Mouse (Mus musculus) gastrocnemius, postnatal 4 days (tissue): ENCODE measurements at regions not wholly inside any gene's neighbourhood (a gene's known extent, or its start where the extent isn't known, plus 50 kb on each side); places are given as distances from the start of the nearest gene placed in this dataset.
"Not testable (repeated sequence)": the region's sequence is repeated elsewhere in the genome, so short reads cannot be mapped to it uniquely, and the experiment has no call there.

Experiments used
- DNase-seq, 2 experiments: peaks; one replicate each; pipeline ENCODE4 v3.0.0; 2021 to 2022; ENCODE audit warnings: low spot score in 2 of 2, mixed read lengths in 2 of 2

DNA sequence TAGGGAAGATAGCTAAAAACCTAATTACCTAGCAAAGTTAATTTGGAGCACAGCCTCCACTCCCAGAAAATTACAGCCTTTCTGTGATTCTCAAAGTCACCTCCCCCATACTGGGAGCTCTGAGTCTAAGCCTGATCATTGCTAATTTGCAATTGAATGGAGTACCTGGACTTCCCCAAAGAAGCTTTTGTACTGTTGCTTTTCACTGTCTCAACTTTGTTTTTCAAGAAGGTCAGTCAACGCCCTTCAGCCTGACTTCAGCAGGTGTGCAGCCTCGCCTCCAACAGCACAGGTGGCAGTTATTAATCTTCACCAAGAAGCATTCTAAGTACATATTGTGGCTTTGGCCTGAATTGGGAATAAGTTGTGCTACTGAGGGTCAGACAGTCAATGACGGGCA lies 67.7 kb upstream of the Dnajc1 start:
- not testable (repeated sequence) for DNase-seq

- not testable (repeated sequence) for DNase-seq
These were observed 60.8 kb upstream of the Dnajc1 start for GRCm38 (mm10) chr2:18453426-18453825.

DNA sequence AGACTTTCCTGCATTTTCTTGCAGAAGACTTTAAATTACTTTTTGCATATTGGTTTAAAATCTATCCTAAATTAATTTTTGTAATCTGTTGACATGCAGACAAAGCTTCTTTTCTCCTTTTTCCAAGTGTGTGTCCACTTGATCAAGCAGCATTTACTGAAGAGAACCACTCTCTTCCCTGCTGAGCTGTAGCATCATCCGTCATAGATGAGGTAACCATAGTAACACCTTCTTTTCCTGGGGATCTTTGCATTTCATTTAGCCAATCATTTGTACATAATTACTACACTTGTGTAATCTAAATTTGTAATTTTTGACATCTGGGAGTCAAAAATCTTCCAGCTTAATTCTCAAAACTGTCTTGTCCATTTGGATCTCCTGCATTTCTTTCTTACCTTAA lies 53.2 kb upstream of the Dnajc1 start:
- no peak for DNase-seq
